Mouse (Mus musculus) heart, embryonic 10.5 days (tissue): Measurements from ENCODE around the gene Zscan21. TPM values are rescaled to one million over a fixed set of nuclear protein-coding genes. Genes with fewer than 3 reads are reported as not detected.
"Not testable (repeated sequence)": the region's sequence is repeated elsewhere in the genome, so short reads cannot be mapped to it uniquely, and the experiment has no call there.

Experiments used
- DNase-seq: peaks from one replicate; pipeline ENCODE4 v3.0.0-alpha.2; 2017; ENCODE audit warnings: low spot score
- H3K27ac ChIP-seq: fragments of 300-500 bp; sonication (generic); 2 replicates; pipeline ENCODE4 v1.5.1; 2016; ENCODE audit warnings: mild to moderate bottlenecking
- H3K27me3 ChIP-seq: fragments of 300-500 bp; sonication (generic); 2 replicates; pipeline ENCODE4 v1.6.1; 2016; ENCODE audit warnings: mild to moderate bottlenecking; ENCODE audit not compliant: poor library complexity, insufficient read depth, severe bottlenecking
- H3K36me3 ChIP-seq: fragments of 300-500 bp; sonication (generic); 2 replicates; pipeline ENCODE4 v1.6.1; 2016; ENCODE audit warnings: mild to moderate bottlenecking, moderate library complexity
- H3K4me1 ChIP-seq: fragments of 300-500 bp; sonication (generic); 2 replicates; pipeline ENCODE4 v1.6.1; 2016; ENCODE audit warnings: mild to moderate bottlenecking
- H3K4me3 ChIP-seq: fragments of 300-500 bp; sonication (generic); 2 replicates; pipeline ENCODE4 v1.5.1; 2016; ENCODE audit warnings: mild to moderate bottlenecking, moderate library complexity
- H3K9me3 ChIP-seq: fragments of 300-500 bp; sonication (generic); 2 replicates; pipeline ENCODE4 v1.6.1; 2016; ENCODE audit warnings: mild to moderate bottlenecking, moderate library complexity
- WGBS: fragments of 180-500 bp; shearing (Covaris S2); methylation state at CpG from one replicate; pipeline ENCODE4 v1.1.7; 2016; 5-methylcytosine and 5-hydroxymethylcytosine counted together
- polyA plus RNA-seq: library from polyadenylated mRNA; unstranded; fragments of >200 nt; fragmentation: Nextera tagmentation; extraction: Ambion mirVana; gene quantifications from 2 replicates; pipeline ENCODE4 v1.2.1, GENCODE M21; 2016

Gene Zscan21
- polyA plus RNA-seq, 1 experiment from 2014 or later, result 65.1 TPM

GRCm38 (mm10) chr5:138089108-138089551 lies 27.6 kb upstream of the Zscan21 start:
- no peak overlapping the region for H3K27ac ChIP-seq
- DNase-seq, result no peak
- H3K9me3 ChIP-seq, result no peaks in the 10 kb centered on the region
- H3K36me3 ChIP-seq, result peaks cover 36% of the 10 kb centered on the region
- H3K27me3 ChIP-seq, result no peaks in the 10 kb centered on the region
- WGBS, result 83% methylated on average over 6 of the region's 6 CpGs
- no peak overlapping the region for H3K4me3 ChIP-seq
- H3K4me1 ChIP-seq, result no peaks in the 10 kb centered on the region

GRCm38 (mm10) chr5:138090271-138090670 lies 26.4 kb upstream of the Zscan21 start:
- DNase-seq, result no peak
- Histone ChIP-seq H3K27ac (no peak overlapping the region), H3K4me1 (no peaks in the 10 kb centered on the region), H3K4me3 (no peak overlapping the region), H3K9me3 (no peaks in the 10 kb centered on the region), H3K36me3 (peaks cover 47% of the 10 kb centered on the region), H3K27me3 (no peaks in the 10 kb centered on the region)
- WGBS, result 87% methylated on average over 3 of the region's 3 CpGs

DNA sequence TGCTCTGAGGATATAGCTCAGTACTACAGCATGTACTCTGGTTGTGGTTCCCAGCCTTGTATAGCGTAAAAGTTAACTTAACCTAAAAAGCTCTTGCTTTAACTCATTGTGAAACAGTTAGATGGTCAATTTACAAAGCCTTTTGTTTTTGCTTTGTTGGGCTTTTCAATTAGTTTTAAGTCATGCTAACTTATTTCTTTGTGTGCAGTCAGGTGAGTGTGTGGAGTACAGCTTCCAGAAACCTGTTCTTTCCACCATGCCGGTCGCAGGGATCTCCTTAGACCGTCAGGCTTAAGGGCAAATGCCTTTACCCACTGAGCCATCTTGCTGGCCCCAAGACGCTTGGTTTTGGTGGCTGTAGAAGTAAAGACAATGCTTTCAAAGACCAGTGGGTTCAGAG lies 26.0 kb upstream of the Zscan21 start:
- peaks cover 52% of the 10 kb centered on the region for H3K36me3 ChIP-seq
- H3K27me3 ChIP-seq, result no peaks in the 10 kb centered on the region
- 95% methylated on average over 5 of the region's 5 CpGs for WGBS
- H3K4me3 ChIP-seq, result no peak overlapping the region
- H3K9me3 ChIP-seq, result no peaks in the 10 kb centered on the region
- no peaks in the 10 kb centered on the region for H3K4me1 ChIP-seq
- no peak for DNase-seq
- no peak overlapping the region for H3K27ac ChIP-seq

- no peak overlapping the region for H3K27ac ChIP-seq
- 94% methylated on average over 4 of the region's 4 CpGs for WGBS
- no peak for DNase-seq
- H3K4me3 ChIP-seq, result no peak overlapping the region
- no peaks in the 10 kb centered on the region for H3K9me3 ChIP-seq
- no peaks in the 10 kb centered on the region for H3K27me3 ChIP-seq
- peaks cover 63% of the 10 kb centered on the region for H3K36me3 ChIP-seq
- no peaks in the 10 kb centered on the region for H3K4me1 ChIP-seq
Measured at GRCm38 (mm10) chr5:138092771-138093170, 23.9 kb upstream of the Zscan21 start.

DNA sequence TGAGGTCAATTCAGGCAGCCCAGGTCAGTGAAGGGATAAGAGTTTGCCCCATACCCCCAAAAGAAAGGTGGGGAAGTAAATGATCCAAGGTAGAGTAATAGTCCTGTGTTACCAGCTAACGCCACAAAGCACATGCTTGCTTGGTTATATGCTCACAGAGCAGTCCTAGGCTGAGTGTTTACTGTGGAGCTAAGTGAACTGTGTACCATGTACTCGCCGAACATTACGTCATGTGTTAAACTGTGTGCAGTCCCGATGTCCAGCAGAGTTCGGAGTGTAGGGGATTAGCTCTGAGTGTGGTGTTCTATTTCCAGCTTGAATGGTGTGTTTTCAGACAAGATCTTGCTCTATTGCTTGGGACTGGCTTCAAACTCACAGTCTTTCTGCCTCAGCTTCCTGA lies 22.2 kb upstream of the Zscan21 start:
- WGBS, result 96% methylated on average over 6 of the region's 6 CpGs
- Histone ChIP-seq H3K27ac (no peak overlapping the region), H3K9me3 (no peaks in the 10 kb centered on the region), H3K27me3 (no peaks in the 10 kb centered on the region), H3K4me3 (no peak overlapping the region), H3K36me3 (peaks cover 70% of the 10 kb centered on the region), H3K4me1 (no peaks in the 10 kb centered on the region)
- DNase-seq, result no peak

GRCm38 (mm10) chr5:138104976-138105375 lies 11.7 kb upstream of the Zscan21 start:
- Histone ChIP-seq H3K9me3 (no peaks in the 10 kb centered on the region), H3K36me3 (peaks cover 49% of the 10 kb centered on the region), H3K4me1 (no peaks in the 10 kb centered on the region), H3K27me3 (no peaks in the 10 kb centered on the region), H3K27ac (no peak overlapping the region), H3K4me3 (no peak overlapping the region)
- 90% methylated on average over 2 of the region's 2 CpGs for WGBS
- DNase-seq, result no peak

GRCm38 (mm10) chr5:138107130-138107529 lies 9.6 kb upstream of the Zscan21 start:
- no peak for DNase-seq
- H3K4me1 ChIP-seq, result no peaks in the 10 kb centered on the region
- H3K36me3 ChIP-seq, result peaks cover 27% of the 10 kb centered on the region
- no peaks in the 10 kb centered on the region for H3K27me3 ChIP-seq
- H3K9me3 ChIP-seq, result no peaks in the 10 kb centered on the region
- no peak overlapping the region for H3K27ac ChIP-seq
- no peak overlapping the region for H3K4me3 ChIP-seq
- WGBS, result 62% methylated on average over 3 of the region's 3 CpGs

- not testable (repeated sequence) for H3K27ac ChIP-seq, DNase-seq, H3K4me1 ChIP-seq, H3K36me3 ChIP-seq, H3K9me3 ChIP-seq, H3K27me3 ChIP-seq, H3K4me3 ChIP-seq
- 54% methylated on average over 4 of the region's 4 CpGs for WGBS
Measured at GRCm38 (mm10) chr5:138109847-138110396, 6.8 kb upstream of the Zscan21 start.

DNA sequence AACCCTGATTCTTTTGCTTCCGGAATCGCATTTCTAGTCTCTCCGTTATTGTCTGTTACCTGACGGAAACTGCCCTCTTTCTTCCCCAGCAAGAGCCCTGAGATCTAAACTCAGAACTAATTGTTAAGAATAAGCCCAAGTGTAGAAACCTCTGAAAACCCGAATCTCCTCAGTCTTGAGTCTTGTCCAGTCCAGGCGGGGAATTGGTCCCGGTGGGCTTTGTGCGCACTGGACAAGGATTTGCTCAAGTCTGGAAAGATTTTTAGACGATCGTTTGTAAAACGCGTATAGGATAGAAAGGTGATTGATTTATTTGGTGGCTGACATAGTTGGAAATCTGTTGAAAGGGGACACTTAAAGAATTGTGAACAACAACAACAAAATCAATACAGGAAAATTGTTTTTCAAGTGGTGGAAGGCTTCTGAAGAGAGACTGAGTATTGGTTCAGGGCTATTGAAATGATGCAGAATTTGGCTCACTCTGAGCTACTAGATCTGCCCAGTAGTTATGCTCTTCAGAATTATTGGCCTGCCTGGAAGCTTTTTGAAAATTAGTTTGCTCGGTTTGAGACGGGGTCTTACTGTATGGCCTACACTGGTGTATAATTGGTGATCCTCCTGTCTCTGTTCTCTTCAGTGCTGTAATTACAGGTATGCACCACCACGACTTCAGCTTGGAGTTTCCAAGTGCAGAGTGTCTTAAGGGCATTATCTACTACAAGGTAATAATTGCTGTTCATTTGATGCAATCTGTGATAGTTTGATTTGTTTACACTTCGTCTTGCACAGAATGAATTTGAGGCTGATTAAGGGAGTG lies 704 bp downstream of the Zscan21 start:
- H3K27me3 ChIP-seq, result no peaks in the 10 kb centered on the region
- 11% methylated on average over 16 of the region's 16 CpGs for WGBS
- peak overlapping the region; percentile 78 for H3K4me3 ChIP-seq
- peak overlapping the region; percentile 95 for H3K27ac ChIP-seq
- H3K36me3 ChIP-seq, result peaks cover 22% of the 10 kb centered on the region
- H3K9me3 ChIP-seq, result no peaks in the 10 kb centered on the region
- DNase-seq, result no peak
- peaks cover 11% of the 10 kb centered on the region for H3K4me1 ChIP-seq

GRCm38 (mm10) chr5:138118041-138118440 lies 1.3 kb downstream of the Zscan21 start:
- Histone ChIP-seq H3K27me3 (no peaks in the 10 kb centered on the region), H3K4me1 (peaks cover 11% of the 10 kb centered on the region), H3K36me3 (peaks cover 27% of the 10 kb centered on the region), H3K4me3 (peak overlapping the region; percentile 78), H3K27ac (peak overlapping the region; percentile 95; the same call in 1 of the 2 replicates), H3K9me3 (no peaks in the 10 kb centered on the region)
- no peak for DNase-seq
- 90% methylated on average over 3 of the region's 3 CpGs for WGBS

DNA sequence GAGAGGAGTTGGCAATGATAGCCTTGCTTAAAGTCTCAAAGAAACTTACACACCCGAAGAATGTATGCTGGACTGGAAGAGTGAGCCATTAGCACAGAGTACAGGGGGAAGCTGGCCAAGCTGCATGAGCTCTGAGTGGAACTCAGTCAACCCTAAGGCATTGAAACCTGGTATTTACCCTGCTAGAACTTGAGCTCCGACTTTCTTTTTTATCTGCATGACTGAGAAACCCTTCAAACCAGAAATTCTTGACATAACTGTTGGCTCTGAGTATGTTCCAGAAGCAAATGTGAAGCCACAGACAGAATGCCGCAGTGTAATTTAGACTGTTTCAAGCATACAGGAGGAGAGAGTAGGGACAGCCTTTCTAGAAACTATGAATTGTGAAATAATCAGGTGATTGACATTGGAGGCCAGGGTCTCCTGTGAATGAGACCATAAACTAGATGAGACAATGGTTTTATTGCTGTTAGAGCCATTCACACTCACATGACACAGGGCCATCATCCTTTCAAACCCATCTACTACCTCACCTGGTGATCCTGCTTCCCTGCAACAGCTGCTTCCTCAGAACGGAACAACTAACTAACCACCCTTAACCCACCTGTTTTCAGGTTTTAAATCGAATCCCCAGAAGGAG lies 15.8 kb downstream of the Zscan21 start:
- DNase-seq, result no peak
- Histone ChIP-seq H3K27me3 (no peaks in the 10 kb centered on the region), H3K4me3 (no peak overlapping the region), H3K36me3 (peaks cover 76% of the 10 kb centered on the region), H3K9me3 (no peaks in the 10 kb centered on the region), H3K27ac (no peak overlapping the region), H3K4me1 (no peaks in the 10 kb centered on the region)
- 87% methylated on average over 5 of the region's 5 CpGs for WGBS

- Histone ChIP-seq H3K27ac (no peak overlapping the region), H3K4me1 (no peaks in the 10 kb centered on the region), H3K27me3 (no peaks in the 10 kb centered on the region), H3K36me3 (peaks cover 34% of the 10 kb centered on the region), H3K4me3 (no peak overlapping the region), H3K9me3 (no peaks in the 10 kb centered on the region)
- no peak for DNase-seq
- 65% methylated on average over 4 of the region's 4 CpGs for WGBS
Measured at GRCm38 (mm10) chr5:138137257-138137656, 20.6 kb downstream of the Zscan21 start.

- Histone ChIP-seq H3K27me3 (no peaks in the 10 kb centered on the region), H3K4me3 (no peak overlapping the region), H3K27ac (no peak overlapping the region), H3K36me3 (peaks cover 32% of the 10 kb centered on the region), H3K9me3 (no peaks in the 10 kb centered on the region), H3K4me1 (no peaks in the 10 kb centered on the region)
- DNase-seq, result no peak
- 60% methylated on average over 8 of the region's 8 CpGs for WGBS
Measured at GRCm38 (mm10) chr5:138137935-138138549, 21.3 kb downstream of the Zscan21 start.
